21 mouse cellular contexts compared by ENCODE assay signal in genomic region chr13:102866816-102867215, GRCm38 (mm10).
A peak's percentile ranks its signal among the peaks of the same experiment; 100 is the strongest.
DNase-seq lines count a peak whose midpoint lies in the region; ATAC-seq and TF ChIP-seq lines count a peak whose summit lies in the region.
"Had no signal": no experiment of that assay in that cellular context is flagged by ENCODE, and none has a peak within 500 bp of the region (broad histone marks: within the 10 kb centered on the region; RNA-seq: fewer than 3 reads in every experiment).

No protein-coding gene starts in this region.

- no peaks in the 10 kb centered on the region for H3K27me3 ChIP-seq in heart, postnatal 0 days (ENCODE audit: control insufficient read depth, insufficient read depth, low read length)
- H3K27me3 ChIP-seq in liver, embryonic 14.5 days (ENCODE audit: control insufficient read depth, insufficient read depth, low read length): no peaks in the 10 kb centered on the region
- no peaks in the 10 kb centered on the region for H3K27me3 ChIP-seq in liver, embryonic 11.5 days (replicated peaks; ENCODE audit: control insufficient read depth, insufficient read depth, low read length)
- no peaks in the 10 kb centered on the region for H3K27me3 ChIP-seq in stomach, embryonic 16.5 days (ENCODE audit: control insufficient read depth, insufficient read depth, low read length)
- H3K27me3 ChIP-seq: CH12.LX; embryonic facial prominence, embryonic 15.5 days; limb, embryonic 15.5 days; midbrain, embryonic 13.5 days had no signal

- 0 out of 2 replicates have a peak, but pooled peaks cover 4% of the 10 kb centered on the region for H3K36me3 ChIP-seq in heart, postnatal 0 days (replicated peaks; ENCODE audit: control insufficient read depth, insufficient read depth, low read length)
- H3K36me3 ChIP-seq in liver, embryonic 14.5 days (replicated peaks; ENCODE audit: control insufficient read depth, insufficient read depth, low read depth): no peaks in the 10 kb centered on the region
- no peaks in the 10 kb centered on the region; the same call in 1 of the 2 replicates for H3K36me3 ChIP-seq in liver, embryonic 11.5 days (ENCODE audit: control insufficient read depth, insufficient read depth, low read length)
- no peaks in the 10 kb centered on the region for H3K36me3 ChIP-seq in stomach, embryonic 16.5 days (ENCODE audit: control insufficient read depth, insufficient read depth, low read length)
- H3K36me3 ChIP-seq: embryonic facial prominence, embryonic 15.5 days; limb, embryonic 15.5 days had no signal

- intact Hi-C loops in gastrocnemius, adult 2 months (cut with DNase I): no loop called here
- intact Hi-C loops in gastrocnemius, postnatal 14 days (cut with DNase I; ENCODE audit: low total_unique reads): no loop called here

- no peak for TF ChIP-seq CTCF in gastrocnemius, adult 2 months (IDR thresholded peaks at IDR 0.05)
- TF ChIP-seq CTCF in heart, postnatal 0 days (IDR thresholded peaks at IDR 0.05; ENCODE audit: low read depth): no peak
- no peak for TF ChIP-seq CTCF in liver, embryonic 14.5 days (IDR thresholded peaks at IDR 0.05; ENCODE audit: low read depth)

- H3K9me3 ChIP-seq in heart, postnatal 0 days (replicated peaks; ENCODE audit: control insufficient read depth, low read length): 0 out of 2 replicates have a peak, but pooled peaks cover 11% of the 10 kb centered on the region
- no peaks in the 10 kb centered on the region for H3K9me3 ChIP-seq in liver, embryonic 14.5 days (ENCODE audit: control insufficient read depth, low read length)
- peaks cover 2% of the 10 kb centered on the region; the same call in 1 of the 2 replicates for H3K9me3 ChIP-seq in liver, embryonic 11.5 days (ENCODE audit: control insufficient read depth, low read length)
- H3K9me3 ChIP-seq in stomach, embryonic 16.5 days (replicated peaks; ENCODE audit: control insufficient read depth, low read length): peaks cover 6% of the 10 kb centered on the region
- H3K9me3 ChIP-seq: limb, embryonic 15.5 days had no signal

- H3K4me2 ChIP-seq in heart, postnatal 0 days (ENCODE audit: low read depth, low read length): no peak overlapping the region
- no peak overlapping the region for H3K4me2 ChIP-seq in liver, embryonic 14.5 days (ENCODE audit: low read depth)
- H3K4me2 ChIP-seq in liver, embryonic 11.5 days: no peak overlapping the region
- H3K4me2 ChIP-seq in stomach, embryonic 16.5 days (ENCODE audit: low read depth, low read length): no peak overlapping the region
- H3K4me2 ChIP-seq: embryonic facial prominence, embryonic 15.5 days; limb, embryonic 15.5 days; midbrain, embryonic 13.5 days had no signal

- DNase-seq in gastrocnemius, adult 2 months: no peak
- DNase-seq in gastrocnemius, postnatal 14 days: no peak
- DNase-seq in heart, postnatal 0 days (ENCODE audit: low spot score): no peak
- no peak for DNase-seq in heart, postnatal 4 days
- DNase-seq in liver, embryonic 14.5 days (ENCODE audit: low read depth in 3 of 3, low spot score in 3 of 3): no peak
- no peak for DNase-seq in liver, embryonic 11.5 days (ENCODE audit: low spot score)
- DNase-seq in thymus, postnatal 25 days: no peak
- DNase-seq: adrenal gland, adult 8-10 months; cerebellum, adult 11 months; embryo, embryonic 11 days; kidney, adult 11 months; kidney, postnatal 36 days; right cerebral cortex, postnatal 14 days; thymus, postnatal 4 days had no signal

- H3K9ac ChIP-seq in heart, postnatal 0 days (replicated peaks; ENCODE audit: low read depth, low read length): no peak overlapping the region
- no peak overlapping the region for H3K9ac ChIP-seq in liver, embryonic 14.5 days (replicated peaks)
- H3K9ac ChIP-seq in liver, embryonic 11.5 days (ENCODE audit: low read depth, low read length): no peak overlapping the region
- no peak overlapping the region for H3K9ac ChIP-seq in stomach, embryonic 16.5 days (ENCODE audit: low read length)
- H3K9ac ChIP-seq: embryonic facial prominence, embryonic 15.5 days; limb, embryonic 15.5 days; midbrain, embryonic 13.5 days had no signal

- H3K4me1 ChIP-seq in heart, postnatal 0 days (ENCODE audit: control insufficient read depth, insufficient read depth): peaks cover 40% of the 10 kb centered on the region
- peaks cover 4 to 16% of the 10 kb centered on the region in 2 experiments; a peak in 3 of 4 replicates for H3K4me1 ChIP-seq in liver, embryonic 14.5 days (replicated peaks; ENCODE audit: control insufficient read depth in 2 of 2, insufficient read depth in 2 of 2, low read length in 1 of 2)
- peaks cover 19% of the 10 kb centered on the region for H3K4me1 ChIP-seq in liver, embryonic 11.5 days (replicated peaks; ENCODE audit: control insufficient read depth, insufficient read depth, low read length)
- peaks cover 17% of the 10 kb centered on the region for H3K4me1 ChIP-seq in stomach, embryonic 16.5 days (ENCODE audit: control insufficient read depth, insufficient read depth, low read length)
- H3K4me1 ChIP-seq: midbrain, embryonic 13.5 days had no signal

- H3K27ac ChIP-seq in gastrocnemius, adult 2 months: peak overlapping the region; percentile 59; the same call in 1 of the 2 replicates
- peak overlapping the region; percentile 73 for H3K27ac ChIP-seq in heart, postnatal 0 days (ENCODE audit: low read depth)
- no peak overlapping the region for H3K27ac ChIP-seq in liver, embryonic 14.5 days
- H3K27ac ChIP-seq in liver, embryonic 11.5 days (ENCODE audit: low read depth, low read length): no peak overlapping the region
- peak overlapping the region; percentile 28 for H3K27ac ChIP-seq in stomach, embryonic 16.5 days (ENCODE audit: low read length)
- H3K27ac ChIP-seq: forebrain, embryonic 10.5 days; limb, embryonic 15.5 days; macrophage had no signal

- no peak for ATAC-seq in heart, postnatal 0 days (ENCODE audit: insufficient read depth, low read depth)
- ATAC-seq in liver, embryonic 14.5 days (ENCODE audit: insufficient read depth): no peak
- ATAC-seq in liver, embryonic 11.5 days (replicated peaks; ENCODE audit: low FRiP score): no peak
- no peak for ATAC-seq in stomach, embryonic 16.5 days (ENCODE audit: insufficient read depth, low FRiP score)
- ATAC-seq: midbrain, embryonic 13.5 days had no signal

- no peak overlapping the region for H3K4me3 ChIP-seq in gastrocnemius, adult 2 months
- no peak overlapping the region for H3K4me3 ChIP-seq in heart, postnatal 0 days (ENCODE audit: low read depth, low read length)
- no peak overlapping the region for H3K4me3 ChIP-seq in liver, embryonic 14.5 days (ENCODE audit: insufficient read depth in 1 of 2, low read depth in 2 of 2, low read length in 2 of 2)
- H3K4me3 ChIP-seq in liver, embryonic 11.5 days (ENCODE audit: low read depth, low read length): no peak overlapping the region
- no peak overlapping the region for H3K4me3 ChIP-seq in stomach, embryonic 16.5 days (replicated peaks; ENCODE audit: low read length)
- H3K4me3 ChIP-seq: embryonic facial prominence, embryonic 15.5 days; forebrain, embryonic 10.5 days; limb, embryonic 15.5 days; midbrain, embryonic 13.5 days had no signal

- no peak for TF ChIP-seq EP300 in heart, postnatal 0 days (IDR thresholded peaks at IDR 0.05; ENCODE audit: low read depth)
- peak; percentile 29; the same call in 1 of the 2 replicates for TF ChIP-seq EP300 in liver, embryonic 14.5 days (IDR thresholded peaks at IDR 0.05; ENCODE audit: low read depth)

Comparison
In these comparisons a context has a peak if more than half of its experiments do, and no peak if none do; other contexts are left out.
1. H3K27ac ChIP-seq: peak in gastrocnemius, adult 2 months (single experiment), heart, postnatal 0 days (single experiment) and stomach, embryonic 16.5 days (single experiment); none in liver, embryonic 14.5 days (single experiment) and liver, embryonic 11.5 days (single experiment).